Mouse (Mus musculus) adrenal gland, adult 8-10 months (tissue): Measurements from ENCODE around the gene Fgb. TPM values are rescaled to one million over a fixed set of nuclear protein-coding genes. Genes with fewer than 3 reads are reported as not detected.

ENCODE experiments used
- DNase-seq: peaks from one replicate; pipeline ENCODE4 v3.0.0; 2022
- total RNA-seq, 4 experiments: library from RNA; stranded (reverse); gene quantifications; 2 replicates each; pipeline ENCODE4 v1.2.4; 2022

Gene Fgb
- under 1 TPM in 3 of 4 experiments, not detected in 1; 0.10 to 0.46 (median 0.26) TPM for total RNA-seq

DNA sequence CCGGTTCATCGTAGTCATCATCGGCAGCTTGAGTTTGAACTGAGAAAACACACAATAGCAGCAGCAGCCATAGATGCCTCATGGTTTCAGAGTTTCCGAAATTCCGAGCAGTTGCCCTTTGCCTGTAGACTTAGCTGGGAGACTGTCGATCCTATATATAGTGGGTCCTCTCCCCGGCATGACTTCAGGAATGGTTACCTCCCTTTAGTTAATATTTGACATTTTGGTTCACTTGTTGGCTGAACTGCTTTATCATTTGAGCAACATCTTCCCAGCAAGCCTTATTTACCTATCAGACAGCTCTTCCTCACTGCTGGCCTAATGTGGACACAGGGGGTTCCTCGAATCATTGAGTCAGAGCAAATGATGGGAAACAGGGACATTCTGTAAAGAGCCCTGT is at the start of gene Fgb:
Fgb (minus strand) TSS at position 184 of the 400 bp plus-strand sequence.
- DNase-seq, result no peak

DNA sequence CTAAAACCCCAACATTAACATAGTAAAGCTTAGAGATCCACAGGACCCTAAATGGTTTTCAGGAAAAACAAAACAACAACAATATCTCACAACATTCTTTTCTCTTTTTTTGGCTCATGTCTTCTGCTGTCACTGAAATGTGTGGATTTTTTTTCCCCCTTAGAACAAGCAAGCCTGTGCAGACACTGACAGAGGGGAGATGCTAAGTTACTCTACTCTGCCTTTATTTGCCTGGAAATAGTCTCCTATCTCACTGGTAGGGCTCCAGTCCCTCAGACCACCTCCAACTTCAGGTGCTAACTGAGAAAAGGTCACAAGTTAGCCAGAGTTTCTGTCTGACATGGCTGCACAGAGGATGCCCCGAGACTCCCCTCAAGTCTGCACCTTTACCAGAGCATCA is 49.5 kb upstream of the Fgb start:
- DNase-seq, result no peak

DNA sequence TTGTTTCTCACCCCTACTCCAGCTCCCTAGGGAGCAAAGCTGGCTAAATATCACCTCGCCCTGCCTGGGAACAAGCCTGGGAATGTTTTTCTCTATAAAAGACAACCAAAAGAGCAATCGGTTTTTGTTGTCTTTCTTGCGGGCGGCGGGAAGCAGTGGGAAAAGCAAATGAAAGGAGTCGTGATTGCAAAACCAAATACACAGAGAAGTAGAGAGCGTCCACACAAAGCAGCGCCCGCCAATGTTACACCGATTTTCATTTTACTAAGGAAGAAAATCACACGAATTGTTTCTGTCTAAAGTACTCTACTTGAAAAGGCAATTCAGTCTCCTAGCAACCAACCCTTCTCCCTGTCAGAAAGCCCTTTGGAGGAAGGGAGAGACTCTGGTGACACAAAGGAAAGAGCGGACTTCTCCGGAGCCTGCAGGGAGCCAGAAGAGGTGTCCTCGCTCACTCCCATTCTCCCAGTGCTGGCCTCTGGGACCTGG is 48.9 kb upstream of the Fgb start:
- DNase-seq, result no peak

DNA sequence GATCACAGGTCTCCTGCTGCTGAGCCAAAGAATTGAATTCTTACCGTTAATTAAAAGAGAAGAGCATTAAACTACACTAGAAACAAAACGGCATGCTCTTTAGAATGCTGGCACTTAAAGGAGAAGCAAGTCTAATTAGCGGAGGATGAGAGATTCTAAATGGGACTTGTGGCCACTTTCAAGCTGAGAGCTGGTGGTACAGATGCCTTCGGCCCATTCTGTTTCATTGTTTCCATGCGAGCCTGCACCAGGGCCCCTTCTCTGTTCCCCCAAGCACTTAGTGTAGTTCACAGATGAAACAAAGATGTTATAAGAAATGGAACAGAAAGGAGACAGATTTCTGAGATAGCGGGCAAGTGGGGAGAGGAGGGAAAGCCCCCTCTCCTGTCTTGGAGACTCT is 47.9 kb upstream of the Fgb start:
- no peak for DNase-seq

DNA sequence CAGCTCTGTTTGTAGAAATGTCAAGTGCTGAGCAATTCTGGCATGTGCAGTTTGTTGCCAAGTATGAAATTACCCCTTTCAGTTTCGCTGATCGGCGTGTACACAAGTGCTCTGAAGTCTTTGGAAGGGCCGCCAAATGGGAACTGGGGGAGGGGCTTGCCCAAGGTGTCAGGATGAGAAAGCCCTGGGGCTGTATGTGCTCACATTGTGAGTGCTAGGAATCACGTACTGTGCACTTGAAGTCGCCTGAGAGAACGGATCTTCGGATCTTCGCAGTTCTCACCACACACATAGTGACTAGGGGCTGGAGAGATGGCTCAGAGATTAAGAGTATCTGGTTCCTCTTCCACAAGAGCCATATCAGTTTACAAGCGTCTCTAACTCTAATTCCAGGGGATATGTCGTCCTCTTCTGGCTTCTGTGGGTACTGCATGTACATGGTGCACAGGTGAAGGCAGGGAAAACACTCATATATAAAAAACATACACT is 30.9 kb upstream of the Fgb start:
- peak; percentile 26 for DNase-seq

DNA sequence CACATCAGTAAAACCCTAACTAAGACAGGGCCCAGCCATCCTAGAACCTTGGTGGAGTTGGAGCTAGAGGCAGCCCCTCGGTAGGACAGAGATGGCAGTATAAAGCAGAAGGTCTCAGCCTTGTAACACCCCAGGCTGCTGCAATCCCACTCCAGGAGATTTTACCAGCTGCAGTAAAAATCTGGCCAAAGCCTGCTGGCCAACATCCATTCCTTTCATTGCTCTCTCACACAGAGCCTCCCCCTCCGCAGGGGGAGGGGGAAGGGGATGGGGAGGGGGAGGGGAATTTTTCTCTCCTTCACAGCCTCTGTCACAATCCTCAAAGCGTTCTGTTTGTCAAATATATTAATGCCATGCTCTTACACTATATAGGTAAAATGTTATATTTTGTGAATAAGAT is 26.9 kb upstream of the Fgb start:
- no peak for DNase-seq

DNA sequence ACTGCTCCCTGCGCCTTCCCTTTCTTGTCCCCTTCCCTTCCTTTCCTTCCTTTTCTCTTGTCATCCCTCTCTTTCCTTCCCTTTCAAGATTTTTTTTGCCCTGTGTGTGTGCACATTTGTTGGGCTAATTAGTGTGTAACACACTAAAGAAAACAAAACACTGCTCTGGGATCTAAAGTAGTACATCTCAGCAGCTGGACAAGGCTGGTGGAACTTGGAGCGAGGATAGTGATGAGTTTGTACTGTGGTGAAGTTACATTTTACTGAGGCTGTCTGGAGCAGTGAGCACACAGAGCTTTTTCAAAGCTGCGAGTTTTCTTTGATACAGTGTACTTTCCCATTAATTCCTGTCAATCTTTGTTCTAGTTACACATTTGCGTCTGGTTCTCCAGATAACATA is 20.6 kb upstream of the Fgb start:
- DNase-seq, result no peak

DNA sequence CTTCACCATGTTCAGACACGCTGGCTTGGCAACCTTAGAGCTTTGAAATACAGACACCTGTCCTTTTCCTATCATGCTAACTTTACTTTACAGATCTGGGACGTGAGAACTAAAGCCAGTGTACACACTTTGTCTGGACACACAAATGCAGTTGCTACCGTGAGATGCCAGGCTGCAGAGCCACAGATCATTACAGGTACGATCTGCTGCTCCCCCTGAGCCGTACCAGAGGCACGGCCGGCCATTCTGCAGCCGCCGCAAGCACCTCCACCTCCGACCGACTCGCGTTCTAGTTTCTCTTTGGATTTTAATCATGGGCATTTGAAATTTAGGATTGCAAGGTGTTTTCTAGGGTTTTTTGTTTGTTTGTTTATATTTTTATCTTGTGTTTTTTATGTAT is 19.2 kb upstream of the Fgb start:
- no peak for DNase-seq

DNA sequence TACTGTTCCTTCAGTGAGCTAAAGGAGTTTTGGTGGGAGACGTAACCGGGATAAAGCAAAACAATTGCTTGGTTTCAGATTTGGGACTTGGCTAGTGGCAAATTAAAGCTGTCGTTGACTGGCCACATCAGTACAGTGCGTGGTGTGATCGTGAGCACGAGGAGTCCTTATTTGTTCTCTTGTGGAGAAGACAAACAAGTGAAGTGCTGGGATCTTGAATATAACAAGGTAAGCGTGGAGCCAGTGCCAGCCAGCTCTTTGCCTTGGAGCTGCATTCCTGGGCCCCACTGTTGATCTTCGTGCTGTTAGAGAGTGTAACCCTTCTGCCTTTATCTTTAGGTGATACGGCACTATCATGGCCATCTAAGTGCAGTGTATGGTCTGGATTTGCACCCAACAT is 18.3 kb upstream of the Fgb start:
- no peak for DNase-seq

DNA sequence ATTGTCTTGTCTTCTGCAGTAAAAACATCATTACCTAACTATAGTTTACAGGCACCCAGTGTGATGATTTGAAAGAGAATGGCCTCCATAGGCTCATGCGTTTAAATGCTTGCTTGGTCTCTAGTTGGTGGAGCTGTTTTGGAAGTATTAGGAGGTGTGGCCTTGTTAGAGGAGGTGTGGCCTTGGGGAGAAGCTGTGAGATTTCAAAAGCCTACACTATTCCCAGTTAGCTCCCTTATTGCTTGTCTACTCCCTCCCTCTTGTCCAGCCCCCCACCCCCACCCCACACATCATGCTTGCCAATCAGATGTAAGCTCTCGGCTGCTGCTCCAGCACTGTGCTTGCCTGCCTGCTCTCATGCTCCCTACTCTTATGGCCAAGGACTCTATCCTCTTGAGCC is 7.4 kb upstream of the Fgb start:
- no peak for DNase-seq

DNA sequence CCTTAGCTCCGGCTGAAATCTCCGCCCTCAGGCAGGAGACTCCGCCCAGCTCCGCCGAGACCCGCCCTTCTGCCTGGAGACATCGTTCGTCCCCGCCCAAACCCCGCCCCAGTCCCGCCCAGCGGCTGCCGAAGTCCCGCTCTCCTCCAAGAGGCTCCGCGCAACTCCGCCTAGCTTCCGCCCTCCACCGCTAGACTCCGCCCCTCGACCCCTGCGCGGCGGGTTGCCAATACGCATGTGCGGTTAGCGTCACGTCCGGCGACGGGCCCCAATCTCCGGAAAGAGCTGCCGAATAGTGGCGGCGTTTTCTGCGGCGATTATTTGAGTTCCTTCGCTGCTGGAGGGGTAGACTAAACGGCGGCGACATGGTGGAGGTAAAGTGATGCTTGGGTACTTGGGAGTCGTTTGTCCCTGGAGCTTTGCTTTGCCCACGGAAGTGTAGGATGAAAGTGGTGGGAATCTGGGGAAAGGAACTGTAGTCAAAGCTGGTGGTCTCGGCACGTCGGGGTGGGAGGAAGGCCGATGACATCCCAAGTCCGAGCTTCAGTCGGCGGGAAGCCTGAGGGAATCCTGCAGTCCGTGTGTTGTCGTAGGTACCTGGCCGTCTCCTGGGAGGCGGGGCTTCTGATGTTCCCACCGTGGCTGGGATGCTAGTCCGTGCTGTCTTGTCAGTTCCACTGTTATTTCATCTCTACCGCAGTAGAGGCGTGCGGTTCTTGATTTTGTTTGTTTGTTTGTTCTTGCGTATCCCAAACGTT is 5.8 kb upstream of the Fgb start, which contains the start of gene Plrg1:
Plrg1 (plus strand) TSS at position 242 of the 758 bp plus-strand sequence.
- DNase-seq, result peak; percentile 98

DNA sequence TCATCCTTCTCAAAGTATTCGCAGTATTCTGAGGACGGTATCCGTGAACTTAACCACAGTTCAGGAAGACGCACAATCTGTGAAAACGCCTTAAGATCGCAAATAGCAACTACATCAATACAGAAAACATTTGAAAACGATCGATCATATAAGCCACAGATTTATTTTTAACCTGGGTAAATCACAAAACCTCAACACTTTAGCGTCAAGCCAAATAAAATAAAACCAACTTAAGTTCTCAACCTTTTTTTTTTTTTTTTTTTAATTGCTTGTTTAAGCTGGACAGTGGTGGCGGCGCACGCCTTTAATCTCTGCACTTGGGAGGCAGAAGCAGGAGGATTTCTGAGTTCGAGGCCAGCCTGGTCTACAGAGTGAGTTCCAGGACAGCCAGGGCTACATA is 5.1 kb upstream of the Fgb start:
- DNase-seq, result no peak

DNA sequence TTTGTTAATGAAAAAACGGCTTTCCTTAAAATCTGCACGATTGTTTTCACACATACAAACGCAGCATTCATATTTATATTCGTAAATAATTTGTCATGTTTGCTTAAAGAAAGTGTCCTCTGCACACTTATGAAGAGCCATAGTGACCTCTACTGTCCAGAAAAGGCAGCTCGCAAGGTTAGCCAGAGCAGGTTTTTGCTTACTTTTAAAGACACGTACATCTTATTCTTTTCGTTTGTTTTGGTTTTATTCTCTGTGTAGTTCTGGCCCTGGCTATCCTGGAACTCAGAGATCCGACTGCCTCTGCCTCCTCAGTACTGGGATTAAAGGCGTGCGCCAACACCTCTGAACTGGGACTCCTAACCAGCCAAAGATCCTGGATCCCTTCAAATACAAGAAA is 4.1 kb upstream of the Fgb start:
- no peak for DNase-seq

DNA sequence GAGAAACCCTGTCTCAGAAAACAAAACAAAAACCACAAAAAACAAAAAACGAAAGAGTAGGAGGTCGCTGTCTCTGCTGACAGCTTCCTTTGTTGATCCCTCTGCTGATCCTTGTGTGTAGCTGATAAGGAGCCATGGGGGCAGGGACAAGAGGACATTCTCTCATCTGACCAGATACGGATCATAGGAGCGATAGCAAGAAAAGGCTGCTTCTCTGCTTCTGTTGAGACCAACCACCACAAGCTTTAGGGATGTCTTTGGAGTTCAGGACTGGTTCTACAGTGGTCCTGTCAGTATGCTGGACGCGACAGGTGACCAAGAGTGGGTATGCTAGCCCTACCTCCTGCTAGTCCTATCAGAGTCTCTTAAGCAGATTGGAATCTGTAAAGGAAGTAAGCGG is 3.5 kb upstream of the Fgb start:
- DNase-seq, result no peak

DNA sequence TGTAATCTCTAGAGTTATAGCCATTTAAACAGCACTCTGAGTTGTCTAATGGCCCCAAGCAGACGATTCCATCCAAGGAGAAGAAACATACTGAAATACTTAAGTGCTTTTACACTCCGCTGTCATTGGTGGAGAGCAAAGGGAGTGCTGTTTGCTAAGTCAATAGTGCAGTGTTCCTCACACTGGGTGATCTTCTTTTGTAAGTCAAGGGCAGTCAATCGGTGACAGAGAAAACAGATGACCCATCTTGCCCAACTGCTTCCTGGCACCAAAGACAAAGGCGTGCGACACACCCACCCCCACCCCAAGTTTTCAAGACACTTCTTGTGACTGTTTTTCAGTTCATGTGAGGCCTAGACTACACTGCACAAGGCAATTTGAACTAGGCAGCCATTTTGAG is 2.4 kb upstream of the Fgb start:
- no peak for DNase-seq

DNA sequence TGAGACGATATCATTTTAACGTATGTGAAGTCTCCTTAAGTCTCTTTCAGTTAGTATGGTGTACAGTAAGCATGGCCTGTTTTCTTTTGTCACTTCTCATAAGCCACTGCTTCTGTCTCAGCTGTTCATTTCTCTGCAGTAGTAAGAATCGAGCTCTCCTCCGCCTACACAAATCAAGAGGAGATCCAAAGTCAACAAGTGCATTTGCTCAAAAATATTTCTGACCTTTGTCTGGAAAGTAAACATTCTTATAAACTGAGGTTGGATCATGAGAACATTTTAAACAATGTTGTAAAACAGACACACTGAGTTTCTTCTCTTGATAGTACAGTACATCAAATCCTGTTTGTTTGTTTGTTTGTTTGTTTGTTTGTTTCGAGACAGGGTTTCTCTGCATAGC is 998 bp upstream of the Fgb start:
- DNase-seq, result no peak

DNA sequence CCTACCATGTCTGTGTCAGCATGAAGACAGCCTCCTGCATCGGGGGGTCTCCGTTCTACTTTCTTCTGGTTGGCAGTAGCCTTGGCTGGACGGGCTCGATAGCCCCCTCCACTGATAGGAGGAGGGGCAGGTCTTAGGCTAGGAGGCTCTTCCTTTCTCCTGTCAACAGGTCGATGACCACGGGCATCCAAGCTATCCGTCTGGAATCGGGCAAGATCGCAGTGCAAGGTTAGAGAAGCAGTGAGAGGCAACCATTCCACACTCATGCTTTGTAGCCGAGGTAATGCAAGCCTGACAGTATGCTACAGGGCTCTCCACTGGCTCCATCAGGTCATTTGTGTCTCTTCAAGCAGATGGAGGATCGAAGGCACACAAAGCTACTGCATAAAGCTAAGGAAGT is 3.0 kb downstream of the Fgb start:
- DNase-seq, result no peak

DNA sequence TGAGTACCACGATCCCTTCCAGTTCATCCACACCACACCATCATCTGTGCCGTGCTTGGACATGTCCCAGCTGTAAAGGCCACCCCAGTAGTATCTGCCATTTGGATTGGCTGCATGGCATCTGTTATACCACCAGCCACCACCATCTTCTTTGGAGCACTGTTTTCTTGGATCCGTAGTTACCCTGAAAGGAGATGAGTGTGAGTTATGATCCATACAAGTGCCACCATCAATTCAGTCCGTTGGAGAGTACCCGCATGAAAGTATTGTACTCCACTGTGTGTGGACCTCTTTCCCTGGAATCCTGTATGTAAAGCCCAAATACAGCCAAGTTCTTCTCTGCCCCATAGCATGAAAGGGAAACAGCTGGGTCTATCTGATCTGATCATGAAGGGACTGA is 7.2 kb downstream of the Fgb start:
- no peak for DNase-seq

DNA sequence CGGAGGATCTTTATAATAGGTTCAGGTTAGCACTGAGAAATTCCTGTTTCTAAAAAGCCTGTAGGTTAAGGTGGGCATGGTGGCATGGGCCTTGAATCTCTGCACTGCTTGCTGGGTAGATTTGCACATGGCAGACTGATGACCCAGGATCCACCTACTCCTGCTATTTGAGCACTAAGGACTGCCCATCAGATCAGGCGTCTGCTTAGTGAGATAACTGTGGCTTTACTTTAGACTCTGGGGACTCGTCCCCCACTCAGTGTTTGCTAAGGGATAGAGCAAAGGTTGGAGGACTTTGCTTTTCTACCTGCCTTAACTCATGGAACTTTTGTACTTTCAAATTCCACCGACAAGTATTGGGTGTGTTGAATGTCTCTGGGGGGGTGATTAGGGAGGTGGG is 10.0 kb downstream of the Fgb start:
- DNase-seq, result no peak

DNA sequence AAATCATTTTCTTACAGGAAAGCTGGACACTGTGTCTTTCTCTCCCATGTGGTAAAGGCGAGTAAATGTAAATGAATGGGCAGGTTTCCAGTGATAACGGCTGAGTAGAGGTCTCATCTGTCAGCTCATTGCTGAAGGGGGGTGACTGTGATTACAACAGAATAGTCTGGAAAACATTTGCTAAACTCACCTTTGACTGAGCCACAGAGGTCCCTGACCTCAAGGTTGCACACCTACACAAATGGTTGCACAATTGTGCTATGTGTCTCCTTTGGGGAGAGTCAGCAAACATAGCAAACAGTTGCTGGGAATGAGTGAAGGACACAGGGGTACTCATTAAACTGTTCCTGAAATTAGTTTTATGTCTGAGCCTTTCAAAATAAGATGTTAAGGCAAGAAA is 10.8 kb downstream of the Fgb start:
- DNase-seq, result no peak

DNA sequence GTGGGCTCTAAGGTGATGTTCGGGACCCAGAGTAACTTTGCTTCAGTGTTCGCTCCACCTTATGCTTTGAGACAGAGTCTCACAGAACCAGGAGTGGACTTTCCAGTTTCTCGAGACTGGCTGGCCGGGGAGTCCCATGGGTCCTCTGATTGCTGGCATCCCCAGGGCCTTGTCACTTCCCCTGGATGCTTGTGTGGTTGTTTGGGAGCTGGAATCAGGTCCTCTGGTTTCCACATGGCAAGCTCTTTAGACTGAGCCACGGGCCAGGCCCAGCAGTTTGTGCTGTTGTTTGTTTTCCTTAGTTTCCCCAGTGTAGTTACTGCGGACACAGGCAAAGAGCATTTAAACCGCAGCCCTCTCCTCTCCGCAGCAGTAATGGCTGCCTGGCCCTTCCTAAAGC is 15.9 kb downstream of the Fgb start:
- DNase-seq, result no peak

DNA sequence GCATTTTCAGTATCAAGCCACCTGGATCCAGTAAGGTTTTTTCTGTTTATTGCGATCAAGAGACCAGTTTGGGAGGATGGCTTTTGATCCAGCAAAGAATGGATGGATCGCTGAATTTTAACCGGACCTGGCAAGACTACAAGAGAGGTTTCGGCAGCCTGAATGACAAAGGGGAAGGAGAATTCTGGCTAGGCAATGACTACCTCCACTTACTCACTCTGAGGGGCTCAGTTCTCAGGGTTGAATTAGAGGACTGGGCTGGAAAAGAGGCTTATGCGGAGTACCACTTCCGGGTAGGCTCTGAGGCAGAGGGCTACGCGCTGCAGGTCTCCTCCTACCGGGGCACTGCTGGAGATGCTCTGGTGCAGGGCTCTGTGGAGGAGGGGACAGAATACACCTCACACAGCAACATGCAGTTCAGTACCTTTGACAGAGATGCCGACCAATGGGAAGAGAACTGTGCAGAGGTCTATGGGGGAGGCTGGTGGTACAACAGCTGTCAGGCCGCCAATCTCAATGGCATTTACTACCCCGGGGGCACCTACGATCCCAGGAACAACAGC is 16.8 kb downstream of the Fgb start:
- no peak for DNase-seq

DNA sequence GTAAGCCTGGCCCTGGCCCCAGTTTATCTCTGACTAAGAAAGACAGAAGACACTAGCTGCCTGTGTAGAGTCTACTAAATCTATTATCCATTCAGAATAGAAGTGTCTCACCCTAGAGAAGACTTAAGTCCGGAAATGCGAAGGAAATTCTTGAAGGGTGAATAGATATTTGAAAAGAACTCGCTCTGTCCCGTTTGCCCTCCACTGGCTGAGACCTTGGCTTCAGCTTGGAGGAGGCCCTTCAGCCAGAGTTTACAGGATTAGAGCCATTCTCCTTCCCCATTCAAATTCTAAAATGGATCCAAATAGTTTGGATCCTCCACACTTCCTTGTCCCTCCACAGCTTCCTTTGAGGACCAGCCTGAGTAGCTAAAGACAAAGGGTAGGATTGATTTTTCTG is 19.3 kb downstream of the Fgb start:
- DNase-seq, result no peak

DNA sequence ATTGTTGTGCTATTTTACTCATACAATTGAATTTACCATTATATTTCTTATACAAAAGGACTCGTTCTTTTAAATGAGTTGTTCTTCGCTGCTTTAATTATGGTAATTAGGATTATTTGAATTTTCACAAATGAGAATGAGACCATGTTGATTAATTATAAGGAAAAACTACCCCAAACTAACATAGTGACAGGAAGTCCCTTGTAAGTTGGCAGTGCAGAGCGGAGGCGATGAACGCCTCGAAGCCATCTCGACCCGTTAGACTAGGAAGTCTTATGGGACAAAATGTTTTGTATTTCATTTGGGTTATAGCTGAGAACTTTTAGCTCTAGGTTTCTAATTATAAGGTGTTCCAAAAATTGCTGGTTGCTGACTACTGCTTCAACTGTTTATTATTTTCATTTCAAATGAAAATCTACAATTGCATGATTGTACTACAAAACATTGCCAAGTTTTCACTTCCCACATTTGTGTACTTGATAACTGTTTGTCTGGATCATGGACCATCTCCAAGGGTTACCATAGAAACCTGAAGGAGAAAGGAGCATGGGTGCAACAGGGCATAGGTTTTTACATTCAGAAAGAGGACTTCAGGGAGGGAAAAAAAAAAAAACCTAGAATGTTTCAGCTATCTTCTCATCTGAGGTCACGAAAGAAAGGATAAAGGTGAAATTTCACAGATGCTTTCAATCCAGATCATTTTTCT is 22.0 kb downstream of the Fgb start:
- no peak for DNase-seq
